Mouse (Mus musculus): ENCODE measurements around the gene Zfp667.

Gene Zfp667

GRCm38 (mm10) chr7:6330458-6331232 lies 44.3 kb downstream of the Zfp667 start:
- peak; percentile 73 for ATAC-seq (ENCODE audit: low TSS enrichment)

DNA sequence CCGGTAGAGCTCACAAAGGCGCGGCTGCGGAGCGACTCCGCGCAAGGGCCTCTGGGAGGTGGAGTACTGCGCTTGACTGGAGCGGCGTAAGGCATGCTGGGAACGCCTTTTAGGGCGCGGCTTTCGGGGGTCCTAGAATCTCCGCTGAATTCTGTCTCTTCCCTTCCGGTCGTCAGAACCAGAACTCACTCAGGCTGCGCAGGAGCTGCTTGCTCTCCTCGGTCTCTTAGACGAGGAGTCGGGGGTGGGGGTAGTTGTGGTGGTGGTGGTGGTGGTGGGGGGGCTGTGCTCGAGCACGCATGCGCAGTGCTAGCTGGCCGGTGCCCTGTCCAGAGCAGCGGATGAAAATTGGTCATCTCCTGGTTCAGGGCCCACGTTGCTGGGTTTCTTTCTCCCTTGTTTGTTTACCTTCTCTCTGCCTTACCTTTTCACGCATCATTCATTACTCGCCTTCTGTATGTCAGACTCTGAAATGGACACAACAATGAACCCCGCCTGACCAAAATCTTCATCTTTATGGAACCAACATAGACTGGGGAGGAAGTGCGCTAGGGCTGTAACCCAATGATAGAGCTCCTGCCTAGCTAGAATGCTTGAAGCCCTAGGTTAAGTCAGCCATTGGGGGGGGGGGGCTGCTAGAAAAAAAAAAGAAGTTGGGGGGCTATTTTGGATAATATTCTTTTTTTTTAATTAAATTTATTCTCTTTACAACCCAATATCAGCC lies 45.0 kb downstream of the Zfp667 start, which contains the start of gene Zfp583:
Gene Zfp583, minus strand, starts transcription at position 53 of the 724 bp plus-strand sequence.
- ATAC-seq (ENCODE audit: low TSS enrichment): peak; percentile 97

DNA sequence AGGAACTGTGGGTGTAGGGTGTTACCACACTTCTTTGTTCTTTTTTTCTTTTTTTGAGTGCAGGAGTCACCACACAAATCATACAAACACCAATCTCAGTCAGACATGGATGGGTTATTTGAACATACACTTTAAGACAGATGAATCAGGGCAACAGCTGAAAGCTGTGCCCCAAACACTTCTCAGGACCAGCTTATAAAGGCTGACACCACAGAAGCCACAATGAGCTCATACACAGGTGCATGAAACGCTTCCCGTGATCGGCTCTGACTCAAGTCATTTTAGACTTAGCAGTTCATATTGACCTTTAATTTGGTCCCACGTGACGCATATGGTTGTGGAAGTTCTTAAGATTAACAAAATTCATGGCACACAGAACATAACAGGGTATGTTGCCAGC lies 53.5 kb downstream of the Zfp667 start:
- no peak for ATAC-seq (ENCODE audit: low TSS enrichment)

DNA sequence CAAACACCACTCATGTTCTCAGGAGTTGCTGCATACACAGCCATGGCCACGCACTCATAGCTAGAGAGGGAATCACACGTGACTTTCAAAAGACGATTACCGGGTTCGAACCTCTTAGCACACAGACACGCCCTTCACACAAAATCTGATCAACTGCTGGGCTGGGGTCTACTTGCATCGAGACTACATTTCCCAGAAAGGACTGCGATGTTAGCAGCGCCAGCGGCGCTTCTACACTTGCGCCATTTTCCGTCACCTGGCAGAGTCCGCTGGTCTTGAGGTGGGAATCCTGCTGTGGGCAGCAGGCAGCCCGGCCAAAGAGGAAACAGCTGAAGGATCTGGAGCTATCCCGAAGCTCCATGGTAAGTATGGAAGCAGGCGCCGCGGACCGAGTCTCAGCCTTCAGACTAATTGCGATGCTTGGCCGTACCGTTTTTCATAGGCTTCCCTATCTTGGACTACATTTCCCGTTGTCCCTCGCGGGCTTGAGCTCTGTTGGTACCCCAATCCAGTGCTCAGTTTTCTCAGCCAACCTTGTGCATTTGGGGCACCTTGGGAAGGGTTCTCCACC lies 57.2 kb downstream of the Zfp667 start, which contains the start of gene Gm3854:
Gene Gm3854, plus strand, starts transcription at position 259 of the 571 bp plus-strand sequence.
- ATAC-seq (ENCODE audit: low TSS enrichment): peak; percentile 100

DNA sequence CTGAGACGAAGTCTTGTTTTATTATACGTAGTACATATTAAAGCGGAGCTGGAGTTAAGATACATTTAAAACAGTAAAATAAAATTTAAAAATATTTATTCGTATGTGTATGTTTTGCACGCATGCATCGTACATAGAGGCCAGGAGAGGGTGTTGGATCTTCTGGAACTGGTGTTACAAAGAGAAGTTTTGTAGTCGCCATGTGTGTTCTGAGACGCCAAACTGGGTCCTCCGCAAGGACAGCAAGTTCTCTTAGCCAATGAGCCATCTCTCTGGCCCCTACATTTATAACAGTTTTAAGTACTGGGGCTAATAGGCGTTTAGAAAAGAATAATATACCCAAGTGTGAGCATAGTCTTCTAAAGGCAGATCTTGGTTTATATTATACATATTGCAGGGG lies 57.7 kb downstream of the Zfp667 start:
- ATAC-seq (ENCODE audit: low TSS enrichment): no peak
